Mouse (Mus musculus) right cerebral cortex, postnatal 36 days (tissue): ENCODE data around the gene Atad1.
"Not testable (repeated sequence)": the region's sequence is repeated elsewhere in the genome, so short reads cannot be mapped to it uniquely, and the experiment has no call there.

Experiments used
- DNase-seq, 2 experiments: peaks; one replicate each; pipeline ENCODE4 v3.0.0; 2022; ENCODE audit warnings: low spot score in 2 of 2, mixed read lengths in 1 of 2

Gene Atad1

GRCm38 (mm10) chr19:32739686-32740085 is at the start of gene Atad1:
TSS of gene Atad1 (minus strand) at chr19:32739786.
- DNase-seq, result no peak

- not testable (repeated sequence) for DNase-seq
Measured at GRCm38 (mm10) chr19:32788016-32788415, 48.4 kb upstream of the Atad1 start.

- not testable (repeated sequence) for DNase-seq
Measured at GRCm38 (mm10) chr19:32787388-32787787, 47.8 kb upstream of the Atad1 start.

GRCm38 (mm10) chr19:32781305-32782071 is 41.9 kb upstream of the Atad1 start:
- no peak for DNase-seq

GRCm38 (mm10) chr19:32779131-32779530 is 39.5 kb upstream of the Atad1 start:
- DNase-seq, result no peak

- DNase-seq, result no peak
Measured at GRCm38 (mm10) chr19:32778411-32778810, 38.8 kb upstream of the Atad1 start.

GRCm38 (mm10) chr19:32762493-32762892 is 22.9 kb upstream of the Atad1 start:
- no peak for DNase-seq

- no peak for DNase-seq
Measured at GRCm38 (mm10) chr19:32761162-32761561, 21.6 kb upstream of the Atad1 start.

GRCm38 (mm10) chr19:32760499-32760898 is 20.9 kb upstream of the Atad1 start:
- DNase-seq, result no peak

- no peak for DNase-seq
Measured at GRCm38 (mm10) chr19:32759357-32760024, 19.9 kb upstream of the Atad1 start.

GRCm38 (mm10) chr19:32758793-32759161 is 19.2 kb upstream of the Atad1 start:
- no peak for DNase-seq

- peak in 1 of 2 experiments; percentile 30 for DNase-seq
Measured at GRCm38 (mm10) chr19:32757831-32758792, 18.5 kb upstream of the Atad1 start.

GRCm38 (mm10) chr19:32756900-32757725 is 17.5 kb upstream of the Atad1 start, which contains the start of gene Pten:
TSS of gene Pten (plus strand) at chr19:32757497.
- peak; percentile 94 to 95 for DNase-seq

- DNase-seq, result no peak
Measured at GRCm38 (mm10) chr19:32756636-32756899, 17.0 kb upstream of the Atad1 start.

GRCm38 (mm10) chr19:32755792-32756635 is 16.4 kb upstream of the Atad1 start:
- peak; percentile 92 to 93 for DNase-seq

- no peak for DNase-seq
Measured at GRCm38 (mm10) chr19:32755104-32755791, 15.7 kb upstream of the Atad1 start.

- no peak for DNase-seq
Measured at GRCm38 (mm10) chr19:32754188-32755000, 14.8 kb upstream of the Atad1 start.

GRCm38 (mm10) chr19:32753386-32753785 is 13.8 kb upstream of the Atad1 start:
- no peak for DNase-seq

GRCm38 (mm10) chr19:32752357-32752756 is 12.8 kb upstream of the Atad1 start:
- DNase-seq, result no peak
